Mouse (Mus musculus) liver, adult 2 months (tissue): ENCODE results near the gene Zfp735. TPM values are rescaled to one million over a fixed set of nuclear protein-coding genes. Genes with fewer than 3 reads are reported as not detected.

Experiments used
- DNase-seq: peaks from one replicate; pipeline ENCODE4 v3.0.0-alpha.2; 2011; ENCODE audit warnings: low read depth, low spot score; ENCODE audit errors: extremely low read depth
- H3K27ac ChIP-seq: fragments of 200-500 bp; replicated peaks from 2 replicates; pipeline ENCODE4 v1.5.1; 2012; ENCODE audit warnings: low read depth, mild to moderate bottlenecking, control low read depth, inconsistent platforms, low read length; ENCODE audit not compliant: insufficient read depth
- H3K27me3 ChIP-seq: fragments of 200-500 bp; 2 replicates; pipeline ENCODE4 v1.6.1; 2012; ENCODE audit warnings: mild to moderate bottlenecking, moderate library complexity, low read length, inconsistent platforms; ENCODE audit not compliant: control insufficient read depth, insufficient read depth
- H3K36me3 ChIP-seq: fragments of 200-500 bp; 2 replicates; pipeline ENCODE4 v1.6.1; 2012; ENCODE audit warnings: low read length, inconsistent platforms; ENCODE audit not compliant: control insufficient read depth, insufficient read depth
- H3K4me1 ChIP-seq: fragments of 200-500 bp; 2 replicates; pipeline ENCODE4 v1.6.1; 2011; ENCODE audit warnings: low read length; ENCODE audit not compliant: control insufficient read depth, insufficient read depth
- H3K4me3 ChIP-seq: fragments of 200-500 bp; 2 replicates; pipeline ENCODE4 v1.5.1; 2011; ENCODE audit warnings: low read depth, mild to moderate bottlenecking, control low read depth, low read length, moderate library complexity; ENCODE audit not compliant: insufficient read depth
- H3K79me2 ChIP-seq: fragments of 200-500 bp; 2 replicates; pipeline ENCODE4 v1.6.1; 2012; ENCODE audit warnings: inconsistent platforms, mild to moderate bottlenecking, low read length, moderate library complexity; ENCODE audit not compliant: control insufficient read depth, insufficient read depth
- H3K9ac ChIP-seq: fragments of 200-500 bp; 2 replicates; pipeline ENCODE4 v1.6.1; 2012; ENCODE audit warnings: low read depth, mild to moderate bottlenecking, control low read depth, inconsistent platforms, low read length
- CTCF ChIP-seq: fragments of 200-500 bp; IDR thresholded peaks from 2 replicates; pipeline ENCODE4 v1.5.1; 2011; ENCODE audit warnings: low read depth, low read length, control low read depth
- POLR2A ChIP-seq: fragments of 200-500 bp; IDR thresholded peaks from 2 replicates; pipeline ENCODE4 v1.6.1; 2011; ENCODE audit warnings: low read length, control low read depth; ENCODE audit not compliant: insufficient read depth; ENCODE audit errors: extremely low read depth
- whole genome bisulfite sequencing: fragments of 180-500 bp; shearing (Covaris S2); methylation state at CpG from one replicate; pipeline ENCODE4 v1.1.7; 2018; 5-methylcytosine and 5-hydroxymethylcytosine counted together
- polyA plus RNA-seq: library from polyadenylated mRNA; depleted of rRNA; stranded (reverse); fragments of >200 nt; gene quantifications from 2 replicates; pipeline ENCODE4 v1.2.3, GENCODE M21; 2012; rRNA removed
- total RNA-seq: library from RNA; depleted of rRNA; stranded (reverse); fragments of >200 nt; gene quantifications from 2 replicates; pipeline ENCODE4 v1.2.3, GENCODE M21; 2014; rRNA removed

The Zfp735 gene
- not detected in 2 replicates for total RNA-seq
- not detected in 2 replicates for polyA plus RNA-seq

DNA sequence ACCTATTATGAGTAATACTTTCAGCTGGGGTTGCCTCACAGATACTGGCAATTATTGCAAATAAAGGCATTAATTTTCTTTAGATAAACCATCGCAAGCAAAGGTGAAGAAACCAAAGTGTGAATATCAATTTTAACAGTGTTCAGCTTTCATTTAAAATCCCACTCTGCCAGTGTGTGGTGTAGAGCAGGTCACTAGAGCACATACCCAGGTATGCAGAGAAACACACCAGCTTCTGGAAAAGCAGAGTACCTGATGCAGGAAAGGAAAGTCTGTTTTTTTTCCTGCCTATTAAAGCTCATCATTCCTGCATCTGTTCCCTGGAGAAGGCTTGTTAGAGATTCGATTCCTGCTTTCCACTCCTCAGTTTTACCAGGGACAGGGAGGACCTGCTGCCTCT is at the start of gene Zfp735:
Zfp735 (plus strand) TSS at position 301 of the 400 bp plus-strand sequence.
- no peak for TF ChIP-seq CTCF
- no peak for TF ChIP-seq POLR2A
- no peaks in the 10 kb centered on the region for H3K36me3 ChIP-seq
- no peaks in the 10 kb centered on the region for H3K27me3 ChIP-seq
- 73% methylated on average over 2 of the region's 2 CpGs for WGBS
- no peak within 1 kb of the TSS for H3K9ac ChIP-seq
- no peak for DNase-seq
- no peaks in the 10 kb centered on the region for H3K4me1 ChIP-seq
- H3K79me2 ChIP-seq, result no peaks in the 10 kb centered on the region
- H3K27ac ChIP-seq, result no peak within 1 kb of the TSS
- H3K4me3 ChIP-seq, result no peak within 1 kb of the TSS

DNA sequence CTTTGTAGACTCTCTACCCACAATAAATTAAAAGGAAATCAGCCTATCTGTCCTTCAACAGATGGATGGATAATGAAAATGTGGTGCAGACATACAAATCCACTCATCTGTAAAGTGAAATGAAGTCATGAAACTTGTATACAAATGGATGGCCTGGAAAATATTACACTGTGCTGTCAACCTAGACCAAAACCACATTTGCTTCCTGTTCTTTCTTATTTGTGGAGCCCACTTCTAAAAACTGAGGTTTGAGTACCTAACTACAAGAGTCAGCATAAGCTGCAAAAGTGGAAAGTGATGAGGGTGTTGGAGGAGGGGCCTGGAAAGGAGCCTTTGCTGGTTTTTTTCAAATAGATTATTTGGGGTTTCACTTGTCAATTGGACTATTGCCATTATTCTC is 70.5 kb downstream of the Zfp735 start:
- Histone ChIP-seq H3K4me3 (no peak overlapping the region), H3K9ac (no peak overlapping the region), H3K27ac (no peak overlapping the region), H3K27me3 (no peaks in the 10 kb centered on the region), H3K4me1 (no peaks in the 10 kb centered on the region), H3K79me2 (no peaks in the 10 kb centered on the region), H3K36me3 (no peaks in the 10 kb centered on the region)
- TF ChIP-seq POLR2A (no peak), CTCF (no peak)
- no peak for DNase-seq

Other genes with a start within 250 kb of the Zfp735 start
- not detected in 2 replicates for gene Olfr380, start 231.3 kb upstream of the Zfp735 start, total RNA-seq
- gene Olfr380, start 231.3 kb upstream of the Zfp735 start, polyA plus RNA-seq, result not detected in 2 replicates
- not detected in 2 replicates for gene Olfr381, start 197.2 kb upstream of the Zfp735 start, total RNA-seq
- not detected in 2 replicates for gene Olfr381, start 197.2 kb upstream of the Zfp735 start, polyA plus RNA-seq
- not detected in 2 replicates for gene Olfr382, start 171.6 kb upstream of the Zfp735 start, total RNA-seq
- not detected in 2 replicates for gene Olfr382, start 171.6 kb upstream of the Zfp735 start, polyA plus RNA-seq
- not detected in 2 replicates for gene Olfr385, start 95.8 kb upstream of the Zfp735 start, total RNA-seq
- gene Olfr385, start 95.8 kb upstream of the Zfp735 start, polyA plus RNA-seq, result not detected in 2 replicates
- not detected in 2 replicates for gene Olfr384, start 90.2 kb upstream of the Zfp735 start, total RNA-seq
- gene Olfr384, start 90.2 kb upstream of the Zfp735 start, polyA plus RNA-seq, result not detected in 2 replicates
- not detected in 2 replicates for gene Olfr389, start 91.9 kb downstream of the Zfp735 start, total RNA-seq
- gene Olfr389, start 91.9 kb downstream of the Zfp735 start, polyA plus RNA-seq, result not detected in 2 replicates
- not detected in 2 replicates for gene Olfr390, start 94.2 kb downstream of the Zfp735 start, total RNA-seq
- gene Olfr390, start 94.2 kb downstream of the Zfp735 start, polyA plus RNA-seq, result not detected in 2 replicates
- not detected in 2 replicates for gene Olfr391-ps, start 114.3 kb downstream of the Zfp735 start, total RNA-seq
- not detected in 2 replicates for gene Olfr391-ps, start 114.3 kb downstream of the Zfp735 start, polyA plus RNA-seq
- gene Olfr392, start 128.3 kb downstream of the Zfp735 start, total RNA-seq, result not detected in 2 replicates
- gene Olfr392, start 128.3 kb downstream of the Zfp735 start, polyA plus RNA-seq, result not detected in 2 replicates
- gene Olfr393, start 162.7 kb downstream of the Zfp735 start, total RNA-seq, result not detected in 2 replicates
- not detected in 2 replicates for gene Olfr393, start 162.7 kb downstream of the Zfp735 start, polyA plus RNA-seq
- not detected in 2 replicates for gene Olfr394, start 202.0 kb downstream of the Zfp735 start, total RNA-seq
- not detected in 2 replicates for gene Olfr394, start 202.0 kb downstream of the Zfp735 start, polyA plus RNA-seq
- gene Olfr395, start 220.5 kb downstream of the Zfp735 start, total RNA-seq, result not detected in 2 replicates
- not detected in 2 replicates for gene Olfr395, start 220.5 kb downstream of the Zfp735 start, polyA plus RNA-seq
- gene Olfr23, start 247.9 kb downstream of the Zfp735 start, total RNA-seq, result not detected in 2 replicates
- gene Olfr23, start 247.9 kb downstream of the Zfp735 start, polyA plus RNA-seq, result not detected in 2 replicates